Mouse (Mus musculus) left cerebral cortex, postnatal 10 days (tissue): ENCODE results near the gene Gas2l2. TPM values are rescaled to one million over a fixed set of nuclear protein-coding genes. Genes with fewer than 3 reads are reported as not detected.

Experiments
- DNase-seq, 2 experiments: peaks; one replicate each; pipeline ENCODE4 v3.0.0; 2021 to 2022; ENCODE audit warnings: low spot score in 2 of 2, mixed read lengths in 1 of 2; ENCODE audit errors: extremely low spot score in 1 of 2
- intact Hi-C: fragments of 180-260 bp; cut with DNase I; formaldehyde crosslinking; loops from one replicate; pipeline ENCODE4 v1.15.1; 2025
- total RNA-seq, 2 experiments: library from RNA; stranded (reverse); gene quantifications; 2 replicates each; pipeline ENCODE4 v1.2.3; 2021

Gas2l2 gene
- total RNA-seq, 2 experiments from 2014 or later: 0.18 TPM; not detected in 1

DNA sequence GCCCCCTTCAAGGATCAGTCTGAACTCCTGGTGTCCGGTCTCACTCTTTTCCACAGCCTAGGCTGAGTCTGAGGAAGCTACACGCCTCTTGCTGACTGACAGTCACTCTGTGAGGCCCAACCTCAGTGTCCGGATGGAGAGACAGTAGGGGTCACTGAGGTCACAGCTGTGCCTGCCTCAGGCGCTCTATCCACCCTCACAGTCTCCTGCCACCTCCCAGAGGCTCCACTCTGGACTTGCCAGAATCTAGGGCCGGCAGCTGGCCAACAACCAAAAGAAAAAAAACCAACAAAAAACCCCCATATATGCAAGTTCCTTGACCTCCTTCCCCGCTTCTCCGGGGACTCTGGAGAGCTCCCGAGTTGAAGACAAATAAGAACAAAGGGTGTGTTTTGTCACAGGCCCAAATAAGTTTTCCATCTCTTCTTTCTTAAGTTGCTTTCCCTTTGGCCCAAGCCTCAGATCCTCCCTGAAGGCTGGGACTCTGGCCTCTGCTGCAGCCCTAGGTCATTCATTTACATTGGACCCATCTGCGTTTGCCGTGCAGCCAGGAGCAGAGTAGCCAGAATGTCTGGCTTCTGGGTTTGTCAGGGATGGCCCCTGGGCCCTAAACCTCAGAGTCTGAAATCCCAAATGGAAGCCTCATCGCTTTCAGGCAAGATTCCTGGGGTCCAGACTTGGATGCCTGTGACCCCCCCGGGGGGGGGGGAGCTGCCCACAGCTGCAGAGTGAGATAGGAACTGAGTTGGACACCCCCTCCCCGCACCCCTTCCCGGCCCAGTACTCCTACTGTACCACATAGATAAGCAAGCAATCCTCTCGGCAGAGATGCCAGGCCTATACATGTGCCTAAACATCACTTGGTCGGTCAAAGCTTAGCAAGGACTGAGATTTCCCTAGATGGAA lies 19.0 kb upstream of the Gas2l2 start:
- peak in 1 of 2 experiments; percentile 82 for DNase-seq
- intact Hi-C loops: no loop called here

DNA sequence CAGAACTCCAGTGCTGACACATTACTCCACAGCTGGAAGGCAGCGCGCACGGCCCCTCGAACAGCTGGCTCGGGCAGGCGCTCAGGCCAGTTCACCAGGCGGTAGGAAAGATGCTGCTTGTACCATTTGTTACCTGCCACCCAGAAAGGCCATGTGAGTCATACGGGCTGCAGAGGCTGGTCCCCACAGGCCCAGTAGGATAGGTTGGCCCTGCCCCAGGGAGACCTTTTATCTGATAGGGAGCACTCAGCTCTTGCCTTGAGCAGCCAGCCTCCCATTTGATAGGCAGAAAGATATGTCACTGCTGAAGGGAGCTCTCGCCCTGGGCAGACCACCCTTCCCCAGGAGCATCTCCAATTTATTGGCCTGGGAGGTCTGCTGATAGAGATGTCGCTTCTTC lies 18.4 kb upstream of the Gas2l2 start:
- intact Hi-C loops: no loop called here
- DNase-seq: no peak

DNA sequence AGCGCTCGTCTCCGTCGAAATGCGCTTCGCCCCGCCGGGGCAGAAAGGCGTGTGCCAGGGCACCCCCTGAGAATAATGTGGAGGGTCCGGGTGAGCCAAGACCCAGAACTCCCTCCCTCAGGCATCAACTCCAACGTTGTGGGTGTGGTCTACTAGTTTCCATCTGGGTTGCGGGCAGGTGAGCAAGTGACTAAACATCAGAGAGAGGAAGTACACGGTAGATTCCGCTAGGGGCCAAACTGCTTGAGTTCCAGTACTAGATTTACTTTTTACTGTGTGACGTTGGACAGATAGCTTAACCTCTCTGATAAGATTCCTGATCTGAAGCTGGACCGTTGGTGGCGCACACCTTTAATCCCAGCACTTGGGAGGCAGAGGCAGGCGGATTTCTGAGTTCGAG lies 15.7 kb upstream of the Gas2l2 start:
- no peak for DNase-seq
- intact Hi-C loops: no loop called here

DNA sequence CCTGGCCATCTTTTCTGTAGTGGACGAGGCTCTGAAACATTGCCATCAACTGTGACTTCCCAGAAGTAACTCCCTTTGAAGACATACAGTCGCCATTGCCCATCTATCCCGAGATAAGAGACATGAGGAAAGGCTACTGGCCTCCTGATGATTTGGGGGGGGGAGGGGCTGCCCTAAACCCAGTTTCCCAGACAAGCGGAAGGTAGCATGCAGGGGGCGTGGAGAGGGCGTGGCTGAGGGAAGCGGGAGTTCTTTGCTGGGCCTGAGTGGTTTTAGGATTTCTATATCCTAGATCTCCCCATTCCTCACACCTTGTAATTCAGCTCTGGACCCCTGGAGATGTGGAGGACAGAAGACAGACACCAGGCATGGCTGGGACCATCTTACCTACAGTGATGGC lies 14.6 kb upstream of the Gas2l2 start:
- peak in 1 of 2 experiments; percentile 53 for DNase-seq
- intact Hi-C loops: loop anchor here (1.0 to 5.0 kb wide), 2 partner anchors 28 to 298 kb away; no protein-coding TSS in a partner anchor

DNA sequence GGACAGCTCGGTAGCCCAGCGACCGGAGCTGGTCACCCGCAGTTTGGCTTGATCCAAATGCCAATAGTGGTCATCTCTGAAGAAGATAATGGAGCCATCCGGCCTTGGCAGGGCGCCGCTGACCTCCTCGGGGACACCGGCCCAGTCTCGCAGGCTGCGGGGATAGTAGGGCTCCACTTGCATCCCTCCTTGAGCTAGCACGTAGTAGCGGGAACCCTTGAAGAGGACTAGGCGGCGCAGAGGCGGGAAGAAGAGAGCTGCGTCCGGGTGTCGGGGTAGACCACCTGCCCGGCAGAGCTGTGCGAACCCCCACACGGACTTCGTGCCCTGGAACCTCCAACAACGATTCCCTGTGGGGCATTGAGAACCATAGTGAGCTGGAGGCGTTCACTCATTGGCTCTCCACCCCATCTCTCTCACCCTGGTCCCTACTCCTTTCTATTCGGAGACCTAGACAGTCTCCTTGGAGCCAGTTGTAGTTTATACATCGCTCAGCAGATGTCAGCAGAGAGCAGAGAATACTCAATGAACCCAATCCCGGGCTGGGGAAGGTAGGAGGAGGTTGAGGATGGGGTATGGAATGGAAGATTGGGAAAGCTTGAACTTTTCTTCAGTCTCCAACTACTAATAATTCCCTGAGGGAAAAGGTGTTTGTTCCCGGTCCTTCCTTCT lies 13.5 kb upstream of the Gas2l2 start:
- peak; percentile 68 to 72 for DNase-seq
- intact Hi-C loops: loop anchor here (1.0 to 5.0 kb wide), 2 partner anchors 30 to 300 kb away; no protein-coding TSS in a partner anchor

DNA sequence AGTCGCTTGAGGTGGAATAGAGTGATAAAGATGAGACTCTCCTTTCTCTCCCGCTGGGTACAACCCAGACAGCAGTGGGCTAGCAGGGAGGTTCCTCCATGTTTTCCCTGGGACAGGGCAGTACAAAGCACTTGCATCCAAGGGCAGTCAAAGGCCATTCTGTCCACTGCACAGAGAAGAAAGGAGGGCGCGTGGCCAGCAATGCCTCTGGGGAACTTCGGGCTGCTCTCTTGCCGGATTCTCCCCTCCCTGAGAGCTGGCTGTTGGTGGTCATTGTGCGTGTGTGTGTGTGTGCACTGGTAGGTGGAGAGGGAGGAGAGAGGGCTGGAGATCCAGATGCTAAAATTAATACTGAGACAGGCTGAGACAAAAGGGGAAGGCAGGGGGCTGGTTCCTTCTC lies 12.0 kb upstream of the Gas2l2 start:
- intact Hi-C loops: loop anchor here (5.0 kb wide), 1 partner anchor 301 kb away; no protein-coding TSS in a partner anchor
- DNase-seq: peak in 1 of 2 experiments; percentile 59

DNA sequence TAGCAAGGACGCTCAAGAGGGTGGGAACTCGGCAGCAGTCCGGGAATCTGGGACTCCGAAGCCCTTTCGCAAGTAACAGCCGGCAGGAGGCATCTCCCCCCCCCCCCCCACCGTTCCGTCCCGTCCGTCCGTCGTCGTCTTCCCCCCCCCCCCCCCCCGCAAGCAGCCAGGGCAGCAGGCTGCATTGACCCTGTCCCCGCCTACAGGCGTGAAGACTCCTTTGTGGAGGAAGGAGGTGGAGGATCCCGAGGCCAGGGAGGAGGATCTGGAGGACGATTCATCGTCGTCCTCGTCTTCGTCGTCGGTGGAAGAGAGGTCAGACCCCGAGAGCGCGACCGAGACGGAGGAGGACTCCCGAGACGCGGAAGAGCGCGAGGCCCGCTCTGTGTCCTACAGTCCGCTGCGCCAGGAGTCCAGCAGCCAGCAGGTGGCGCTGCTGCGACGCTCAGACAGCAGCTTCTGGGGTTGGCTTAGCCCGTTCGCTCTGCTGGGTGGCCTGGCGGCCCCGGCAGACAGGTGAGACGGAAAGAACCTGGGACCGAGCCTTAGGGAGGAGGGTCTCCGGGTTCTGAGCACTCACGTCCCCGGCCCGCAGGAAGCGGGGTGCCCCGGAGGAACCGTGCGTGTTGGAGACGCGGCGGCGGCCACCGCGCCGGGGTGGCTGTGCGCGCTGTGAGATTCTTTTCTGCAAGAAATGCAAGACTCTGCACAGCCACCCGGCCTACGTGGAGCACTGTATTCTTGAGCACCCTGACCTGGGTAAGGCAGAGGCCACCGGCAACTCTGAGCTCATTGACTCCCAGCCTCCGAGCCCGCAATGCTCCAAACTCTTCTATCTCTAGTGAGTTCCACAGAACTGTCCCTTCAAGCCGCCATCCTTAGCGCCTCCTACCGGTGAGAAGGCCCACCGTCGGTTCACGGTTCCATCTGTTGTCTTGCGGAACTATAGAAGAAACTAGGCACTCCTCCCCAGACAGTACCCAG lies 11.1 kb upstream of the Gas2l2 start:
- peak; percentile 75 to 89 for DNase-seq
- intact Hi-C loops: loop anchor here (5.0 kb wide), 1 partner anchor 302 kb away; no protein-coding TSS in a partner anchor

DNA sequence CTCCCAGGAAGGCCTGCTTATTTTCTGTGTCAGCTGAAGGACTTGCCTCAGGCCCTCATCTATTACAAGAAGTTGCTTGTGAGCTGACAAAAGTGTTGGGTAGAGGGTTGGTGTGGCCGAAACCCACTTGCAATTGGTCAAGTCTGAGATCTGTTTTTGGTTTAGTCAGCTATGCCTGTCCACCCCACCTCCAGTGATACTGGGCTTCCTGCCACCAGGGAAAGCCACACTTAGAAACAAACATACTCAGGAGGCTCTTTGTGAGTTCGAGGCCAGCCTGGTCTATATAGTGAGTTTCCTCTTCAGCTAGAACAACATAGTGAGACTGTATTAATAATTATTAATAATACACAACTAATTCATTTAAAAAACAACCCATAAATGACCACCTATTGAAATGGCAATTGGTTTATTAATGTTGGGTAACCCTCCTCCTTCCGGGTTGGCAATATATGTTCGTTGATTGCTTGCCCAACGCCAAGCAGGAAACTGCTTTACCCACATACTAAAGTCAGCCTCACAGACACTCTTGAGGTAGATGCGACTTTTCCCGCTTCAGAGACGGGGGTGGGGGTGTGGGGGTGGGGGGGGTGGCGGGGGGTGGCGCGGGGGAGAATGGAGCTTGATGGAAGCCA lies 10.3 kb upstream of the Gas2l2 start:
- no peak for DNase-seq
- intact Hi-C loops: loop anchor here (5.0 kb wide), 1 partner anchor 303 kb away; no protein-coding TSS in a partner anchor

DNA sequence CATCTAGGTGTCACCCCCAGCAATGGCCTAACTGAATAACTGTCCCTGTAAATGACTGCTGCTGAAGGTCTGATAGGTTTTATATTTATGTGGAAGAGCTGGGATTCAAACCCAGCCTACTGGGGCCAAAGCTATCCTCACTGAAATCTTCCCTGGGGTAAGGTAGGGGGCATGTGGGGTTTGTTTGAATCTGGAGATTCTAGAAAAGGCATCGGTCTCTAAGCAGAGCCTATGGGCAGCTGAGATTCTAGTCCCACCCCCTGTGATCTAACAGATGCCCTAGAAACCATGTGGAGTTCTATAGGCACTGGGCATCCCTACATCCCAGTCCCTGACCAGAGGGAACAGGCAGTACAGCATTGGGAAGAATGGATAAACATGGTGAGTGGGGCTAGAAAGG lies 8.1 kb upstream of the Gas2l2 start, which contains the start of gene 1700020L24Rik:
1700020L24Rik (plus strand) TSS at position 301 of the 400 bp plus-strand sequence.
- DNase-seq: no peak
- intact Hi-C loops: no loop called here

DNA sequence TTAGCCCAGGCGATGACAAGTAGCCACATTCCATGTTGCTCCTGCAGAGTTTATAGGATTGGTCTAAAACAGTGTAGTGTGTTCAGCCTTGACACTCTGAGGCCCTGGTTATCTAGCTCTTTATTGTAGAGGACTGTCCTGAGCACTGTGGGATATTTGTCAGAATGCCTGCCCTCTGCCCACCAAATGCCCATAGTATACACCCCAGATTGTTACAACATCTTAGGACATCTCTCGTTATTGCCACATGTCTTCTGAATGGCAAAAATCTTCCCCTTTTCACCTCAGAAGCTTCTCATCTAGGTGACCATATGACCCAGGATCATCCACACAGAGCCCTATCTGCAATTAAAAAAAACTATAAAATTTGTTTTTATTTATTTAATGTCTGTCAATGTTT lies 3.3 kb upstream of the Gas2l2 start:
- intact Hi-C loops: no loop called here

DNA sequence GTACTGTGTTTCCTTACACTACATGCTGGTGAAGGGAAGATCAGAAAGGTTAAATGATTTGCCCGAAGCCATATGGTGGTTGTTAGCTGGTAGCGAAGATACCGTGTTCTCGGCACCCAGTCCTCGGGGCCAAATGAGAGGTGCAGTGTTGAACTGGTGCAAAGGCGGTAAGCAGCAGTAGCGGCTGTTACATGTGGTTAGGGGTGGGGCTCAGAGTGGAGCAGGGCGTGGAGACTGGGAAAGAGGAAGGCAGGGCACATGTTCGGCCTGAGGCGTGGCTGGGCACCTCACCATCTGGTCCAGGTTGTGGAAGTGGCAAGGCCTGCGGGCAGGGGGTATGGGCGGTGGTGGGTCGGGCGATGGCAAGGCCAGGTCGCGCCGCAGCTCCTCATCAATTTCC lies 2.3 kb downstream of the Gas2l2 start:
- no peak for DNase-seq
- intact Hi-C loops: no loop called here

More for the DNA sequence above, 3.3 kb upstream of the Gas2l2 start:
- no peak for DNase-seq

DNA sequence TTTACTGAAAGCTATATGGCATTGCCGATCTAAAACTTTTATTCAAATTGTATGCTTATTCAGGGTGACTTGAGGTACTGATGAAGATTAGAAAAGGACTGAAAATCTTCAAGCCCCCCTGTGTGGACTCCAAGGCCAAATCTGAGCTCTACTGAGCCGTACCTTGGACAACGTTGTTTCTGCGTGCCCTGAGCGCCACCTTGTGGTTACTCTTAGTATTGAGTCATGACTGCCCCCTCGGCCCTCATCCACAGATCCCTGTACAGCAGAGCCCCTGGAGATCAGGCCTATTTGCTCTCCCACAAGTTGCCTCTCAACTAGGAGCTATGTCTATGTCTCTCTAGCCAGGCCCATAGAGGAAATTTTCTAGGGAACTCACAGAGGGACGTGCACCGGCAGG lies 4.6 kb downstream of the Gas2l2 start:
- DNase-seq: peak; percentile 70 to 71
- intact Hi-C loops: loop anchor here (2.0 to 5.0 kb wide), 2 partner anchors 68 to 97 kb away; no protein-coding TSS in a partner anchor

DNA sequence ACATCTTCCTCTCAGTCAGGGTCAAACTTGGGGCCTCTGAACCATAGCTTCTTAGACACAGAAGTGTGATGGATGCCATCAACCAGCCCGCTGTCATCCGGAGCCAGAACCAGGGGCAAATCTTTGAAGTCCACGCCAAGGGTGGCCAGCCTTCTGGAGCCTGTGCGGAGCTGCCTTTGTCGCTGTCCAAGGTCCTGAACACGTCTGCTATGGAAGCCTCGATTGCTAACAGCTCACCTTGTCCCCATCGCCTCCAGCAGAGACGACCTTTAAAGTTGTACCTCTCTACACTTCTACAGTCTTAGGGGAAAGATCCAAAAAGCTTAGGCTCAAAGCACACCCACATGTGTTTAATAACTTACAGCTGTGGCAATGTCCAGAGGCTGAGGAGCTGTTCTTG lies 8.0 kb downstream of the Gas2l2 start:
- DNase-seq: peak in 1 of 2 experiments; percentile 65
- intact Hi-C loops: loop anchor here (5.0 kb wide), 1 partner anchor 94 kb away; no protein-coding TSS in a partner anchor

DNA sequence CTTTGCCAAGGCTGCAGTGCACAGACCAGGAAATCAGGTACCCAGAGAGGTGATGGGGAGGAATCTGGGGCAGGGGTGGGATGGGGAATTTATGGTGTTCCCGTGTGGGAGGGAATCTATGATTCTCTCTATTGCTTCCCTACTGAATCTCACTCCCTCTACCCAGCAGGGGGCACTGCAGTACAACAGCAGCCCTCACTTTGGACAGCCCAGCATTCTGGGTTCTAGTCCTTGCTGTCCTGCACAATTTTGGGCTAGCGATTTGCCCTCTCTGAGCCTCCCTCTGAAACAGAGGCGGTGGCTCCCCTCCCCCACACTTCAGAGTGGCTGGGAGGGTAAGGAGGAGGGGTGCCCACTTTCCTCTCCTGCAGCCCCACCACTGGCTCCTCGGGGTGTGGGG lies 8.9 kb downstream of the Gas2l2 start:
- DNase-seq: peak in 1 of 2 experiments; percentile 52
- intact Hi-C loops: loop anchor here (5.0 kb wide), 1 partner anchor 93 kb away; no protein-coding TSS in a partner anchor

DNA sequence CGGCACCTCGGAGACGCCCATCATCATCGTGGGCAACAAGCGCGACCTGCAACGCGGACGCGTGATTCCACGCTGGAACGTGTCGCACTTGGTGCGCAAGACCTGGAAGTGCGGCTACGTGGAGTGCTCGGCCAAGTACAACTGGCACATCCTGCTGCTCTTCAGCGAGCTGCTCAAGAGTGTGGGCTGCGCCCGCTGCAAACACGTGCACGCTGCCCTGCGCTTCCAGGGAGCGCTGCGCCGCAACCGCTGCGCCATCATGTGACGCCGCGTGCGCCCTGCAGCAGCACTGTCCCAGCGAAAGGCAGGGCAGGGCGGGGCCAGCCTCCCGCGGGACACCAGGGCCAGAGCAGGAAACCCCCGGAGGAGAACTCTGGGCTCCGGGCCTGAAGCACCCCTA lies 10.7 kb downstream of the Gas2l2 start:
- DNase-seq: peak in 1 of 2 experiments; percentile 74
- intact Hi-C loops: no loop called here

DNA sequence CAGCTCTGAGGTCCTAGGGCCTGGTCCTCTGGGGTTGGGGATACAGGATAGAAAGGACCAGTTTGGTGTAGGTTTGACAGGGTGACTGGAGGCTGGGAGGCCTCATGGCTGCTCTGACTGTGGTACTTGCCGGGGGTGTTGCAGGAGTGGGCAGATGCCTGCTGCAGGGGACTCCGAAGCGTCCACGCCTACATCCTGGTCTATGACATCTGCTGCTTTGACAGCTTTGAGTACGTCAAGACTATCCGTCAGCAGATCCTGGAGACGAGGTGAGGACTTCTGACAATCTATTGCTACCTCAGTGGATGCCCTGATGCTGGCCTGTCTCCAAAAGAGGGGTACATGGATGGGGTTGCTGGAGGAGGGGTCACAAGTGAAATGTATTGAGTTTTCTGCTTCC lies 11.5 kb downstream of the Gas2l2 start:
- no peak for DNase-seq
- intact Hi-C loops: no loop called here

DNA sequence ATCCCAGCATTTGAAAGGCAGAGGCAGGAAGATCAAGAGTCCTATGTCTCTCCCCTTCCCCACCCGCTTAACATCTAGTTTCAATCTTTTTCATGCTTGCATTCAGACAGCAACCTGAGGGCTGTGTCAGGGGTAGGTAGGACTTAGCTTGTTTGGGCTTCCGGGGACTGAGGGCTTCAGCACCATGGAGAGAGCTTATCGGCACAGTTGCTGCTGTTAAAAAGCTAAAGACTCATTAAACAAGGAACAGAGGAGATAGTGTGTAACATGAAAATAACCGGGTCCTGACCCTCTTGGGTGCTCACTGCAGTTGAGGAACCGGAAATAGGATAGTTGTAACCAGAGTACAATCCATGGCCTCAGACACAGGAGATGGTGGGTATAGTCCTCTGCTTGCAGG lies 12.2 kb downstream of the Gas2l2 start:
- DNase-seq: no peak
- intact Hi-C loops: no loop called here

DNA sequence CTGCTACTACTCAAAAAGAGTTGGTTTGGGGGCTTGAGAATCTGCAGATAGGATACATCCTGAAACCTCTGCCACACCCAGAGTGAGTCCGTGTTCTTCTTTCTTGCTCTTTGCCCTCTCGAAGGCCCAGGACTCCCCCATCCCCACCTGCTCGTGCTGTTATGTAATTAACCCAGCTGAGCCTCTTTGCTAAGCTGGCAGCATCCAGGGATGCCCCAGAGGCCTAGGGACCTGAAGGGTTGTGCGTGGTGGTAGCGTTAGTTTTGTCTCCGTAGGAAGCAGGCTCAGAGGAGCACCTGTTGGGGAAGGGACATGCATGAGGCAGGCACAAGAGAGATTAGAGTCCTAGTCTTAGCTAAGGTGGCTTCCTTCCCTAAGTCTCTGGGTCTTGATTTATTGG lies 18.7 kb downstream of the Gas2l2 start:
- no peak for DNase-seq
- intact Hi-C loops: no loop called here
